Mouse (Mus musculus) CH12F3 (cell line): ENCODE results near the gene Ip6k3.

Experiments used
- in situ Hi-C: fragments of 300-500 bp; cut with MboI; formaldehyde crosslinking; loops from 2 replicates; pipeline ENCODE4 v1.14.3; 2020; ENCODE audit warnings: low sequenced_read_pairs

Gene Ip6k3

DNA sequence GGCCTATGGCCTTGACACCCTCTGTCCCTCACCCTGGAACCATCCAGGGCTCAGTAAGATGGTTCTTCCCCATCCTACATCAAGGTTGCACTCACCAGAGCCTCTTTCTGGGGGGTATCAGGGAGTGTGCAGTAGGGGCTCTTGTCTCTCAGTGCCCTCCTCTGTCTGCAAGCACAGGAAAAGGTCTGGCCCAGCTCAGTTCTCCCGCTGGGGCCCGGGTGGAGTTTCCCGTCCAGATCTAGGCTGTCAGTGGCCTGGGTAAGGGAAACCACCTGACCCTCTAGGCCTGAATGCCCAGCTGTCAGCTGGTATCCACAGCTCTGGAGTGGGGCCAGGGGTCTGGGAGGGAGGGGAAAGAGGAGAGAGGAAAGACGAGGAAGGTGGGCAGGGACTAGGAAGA is at the start of gene Ip6k3:
Gene Ip6k3, minus strand, starts transcription at position 251 of the 400 bp plus-strand sequence.
- in situ Hi-C loops, result no loop called here

GRCm38 (mm10) chr17:27212768-27213525 is 45.4 kb upstream of the Ip6k3 start:
- in situ Hi-C loops, result no loop called here

DNA sequence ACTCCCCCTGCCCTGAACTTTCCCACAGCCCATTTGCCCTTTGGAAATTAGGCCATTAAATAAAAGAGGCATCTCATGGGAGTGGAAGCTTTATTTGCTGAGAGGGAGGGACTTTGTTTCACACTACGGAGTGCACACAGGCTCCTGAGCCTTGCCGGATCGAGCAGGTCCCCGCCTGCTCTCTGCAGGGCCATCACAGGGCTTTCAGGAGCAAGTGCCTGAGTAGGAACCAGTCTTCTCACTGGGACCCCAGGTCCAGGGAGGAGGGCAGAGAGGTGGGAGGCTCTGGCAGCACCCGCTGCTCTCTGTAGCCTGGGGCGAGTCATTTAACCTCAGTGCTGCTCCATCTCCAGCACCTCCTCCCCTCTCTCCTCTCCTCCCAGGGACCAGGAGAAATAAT is 44.4 kb upstream of the Ip6k3 start:
- in situ Hi-C loops, result no loop called here

GRCm38 (mm10) chr17:27207113-27207707 is 39.6 kb upstream of the Ip6k3 start:
- in situ Hi-C loops, result no loop called here

DNA sequence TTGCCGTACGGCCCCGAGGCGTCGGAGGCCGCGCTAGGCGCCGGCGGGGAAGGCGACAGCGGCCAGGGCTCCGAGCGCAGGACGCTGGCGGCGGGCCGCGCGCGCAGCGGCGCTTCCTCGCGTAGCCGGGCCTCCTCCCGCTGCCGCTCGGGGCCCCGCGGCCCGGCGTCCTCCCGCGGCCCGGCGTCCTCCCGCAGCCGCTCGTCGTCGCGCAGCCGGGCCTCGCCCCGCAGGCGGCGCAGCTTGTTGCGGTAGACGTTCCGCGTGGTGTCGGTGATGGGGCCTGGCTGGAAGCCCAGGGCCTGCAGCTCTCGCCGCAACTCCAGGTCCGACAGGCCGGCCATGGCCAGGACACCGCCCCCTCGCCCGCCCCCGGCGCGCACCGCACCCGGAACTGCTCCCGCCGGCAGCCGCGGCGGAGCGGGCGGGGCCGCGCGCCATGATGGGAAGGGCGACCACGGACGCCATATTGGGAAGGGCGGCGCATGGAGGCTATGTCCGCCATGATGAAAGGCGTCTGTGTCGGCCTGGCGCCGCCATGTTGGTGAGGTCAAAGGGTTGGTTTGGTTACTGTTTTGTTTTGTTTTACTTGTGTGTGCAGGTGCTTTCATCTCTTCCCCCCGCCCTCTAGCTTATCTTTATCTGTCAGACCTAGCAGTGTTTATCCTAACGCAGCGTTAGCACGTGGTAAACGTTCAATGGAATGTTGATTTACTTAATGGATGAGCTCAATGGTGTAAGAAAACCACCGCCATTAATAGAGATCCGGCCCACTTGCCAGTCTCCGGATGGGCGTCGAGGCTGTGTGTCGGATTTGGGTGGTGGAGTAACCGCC is 36.7 kb upstream of the Ip6k3 start, which contains the start of gene Lemd2:
Gene Lemd2, minus strand, starts transcription at position 395 of the 835 bp plus-strand sequence.
- in situ Hi-C loops, result no loop called here

DNA sequence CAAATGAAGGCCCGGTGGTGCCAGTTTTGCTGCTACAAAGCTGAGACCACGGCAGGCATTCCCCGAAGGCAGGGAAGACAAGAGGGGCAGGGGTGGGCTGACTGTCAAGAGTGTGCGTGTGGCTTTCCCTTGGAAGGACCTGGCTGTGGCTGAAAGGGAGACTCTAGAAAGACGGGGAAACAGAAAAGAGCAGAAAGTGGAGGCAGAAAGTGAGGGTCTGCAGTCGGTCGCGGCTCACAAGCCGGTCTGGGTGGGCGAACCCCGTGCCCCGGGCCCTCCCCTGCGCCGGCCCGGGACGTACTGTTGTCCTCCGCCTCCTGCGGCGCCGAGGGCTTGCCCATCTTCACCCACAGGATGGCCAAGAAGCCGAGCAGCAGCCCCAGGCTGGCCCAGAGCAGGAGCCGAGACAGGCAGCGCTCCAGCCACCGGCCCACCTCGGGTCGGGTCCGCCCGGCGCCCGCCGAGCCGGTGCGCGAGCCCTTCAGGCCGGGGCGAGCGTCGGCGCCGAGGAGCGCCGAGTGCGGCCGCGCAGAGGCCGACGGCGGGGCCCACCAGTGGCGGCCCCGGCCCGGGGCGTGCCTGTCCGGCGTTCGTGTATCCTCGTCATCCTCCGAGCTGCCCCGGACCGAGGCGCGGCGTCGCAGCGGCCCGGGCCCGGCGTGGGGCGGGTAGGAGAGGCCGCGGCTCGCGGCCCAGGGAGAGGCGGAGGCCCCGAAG is 35.9 kb upstream of the Ip6k3 start:
- in situ Hi-C loops, result no loop called here

GRCm38 (mm10) chr17:27202919-27203357 is 35.3 kb upstream of the Ip6k3 start:
- in situ Hi-C loops, result no loop called here

- in situ Hi-C loops, result no loop called here
These were observed 34.4 kb upstream of the Ip6k3 start for GRCm38 (mm10) chr17:27201981-27202380.

DNA sequence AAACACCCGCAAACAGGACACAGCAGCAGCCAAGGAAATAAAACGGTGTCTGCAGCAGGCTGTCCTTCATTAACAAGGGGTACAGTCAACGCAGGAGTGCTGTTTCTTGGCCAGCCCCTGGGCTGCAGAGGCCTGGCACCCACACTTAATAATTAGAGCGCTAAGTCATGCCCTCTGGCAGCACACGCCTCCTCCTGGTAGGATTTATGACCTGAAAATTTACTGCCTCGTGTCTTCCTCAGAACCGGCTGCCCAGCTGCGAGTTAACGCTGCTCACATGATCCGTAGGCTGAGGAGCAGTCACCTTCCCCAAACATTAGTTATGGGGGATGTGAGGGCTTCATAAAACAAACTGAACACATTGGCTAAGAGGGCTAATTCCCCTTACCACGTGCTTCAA is 33.2 kb upstream of the Ip6k3 start:
- in situ Hi-C loops, result no loop called here

GRCm38 (mm10) chr17:27199864-27200263 is 32.3 kb upstream of the Ip6k3 start:
- in situ Hi-C loops, result no loop called here

DNA sequence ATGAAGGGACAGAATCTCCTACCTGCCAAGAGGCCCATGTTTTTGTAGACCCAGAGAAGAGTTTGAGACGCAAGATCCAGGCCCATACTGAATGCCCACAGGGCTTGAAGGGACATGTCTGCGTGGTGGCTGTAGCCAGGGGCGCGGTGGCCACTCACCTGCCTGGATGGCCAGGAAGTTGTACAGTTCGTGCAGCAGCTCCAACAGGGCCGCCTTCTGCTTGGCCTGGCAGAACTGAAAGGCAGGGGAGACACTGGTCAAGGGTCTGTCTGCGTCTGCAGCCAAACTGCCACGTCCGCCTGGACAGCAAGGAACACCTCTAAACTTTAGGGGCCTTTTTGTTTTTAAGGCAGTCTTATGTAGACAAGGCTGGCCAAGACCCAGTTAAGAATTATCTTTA is 31.6 kb upstream of the Ip6k3 start:
- in situ Hi-C loops, result no loop called here

GRCm38 (mm10) chr17:27196206-27196605 is 28.6 kb upstream of the Ip6k3 start:
- in situ Hi-C loops, result no loop called here

DNA sequence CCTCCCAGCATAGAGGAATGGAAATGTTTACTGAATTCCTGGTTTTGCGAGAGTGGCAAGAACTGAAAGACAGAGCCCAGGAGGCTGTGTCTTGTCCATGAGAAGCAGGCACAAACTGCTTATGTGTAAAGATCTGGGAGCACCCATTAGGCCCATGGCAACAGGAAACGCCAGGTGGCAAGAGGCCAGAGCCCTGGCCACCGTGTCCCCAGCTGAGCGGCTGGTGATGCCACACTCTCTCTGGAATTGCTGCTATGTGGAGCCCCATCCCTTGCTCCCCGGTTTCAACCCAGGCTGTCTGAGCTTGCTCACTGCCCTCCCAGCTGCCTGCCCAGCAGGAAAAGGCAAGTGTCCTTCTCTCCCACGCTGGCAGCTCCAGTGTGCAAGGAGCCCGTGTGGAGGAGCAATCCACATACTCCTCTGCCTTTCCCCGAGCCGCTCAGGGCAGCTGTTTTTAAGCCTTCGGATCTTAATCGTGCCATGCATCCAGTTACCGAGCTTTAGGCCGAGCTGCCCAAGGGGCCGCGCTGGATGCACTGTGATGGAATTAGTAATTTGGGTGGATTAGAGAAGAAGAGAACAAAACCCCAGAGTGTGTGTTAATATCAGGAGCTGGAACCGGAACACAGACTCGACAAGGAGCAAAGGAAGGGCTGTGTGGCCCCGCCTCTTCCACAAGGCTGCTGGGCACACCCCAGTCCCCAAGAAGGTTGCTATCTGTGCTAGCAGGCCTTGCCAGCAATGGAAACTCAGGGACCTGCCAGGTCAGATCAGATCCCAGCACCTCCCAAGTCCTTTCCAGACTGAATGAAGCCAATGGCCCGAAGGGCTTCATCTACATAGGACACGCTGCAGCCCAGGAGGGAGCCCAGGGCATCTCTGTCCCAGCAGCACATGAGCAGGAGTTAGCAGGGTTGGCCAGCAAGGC is 26.9 kb upstream of the Ip6k3 start:
- in situ Hi-C loops, result no loop called here

DNA sequence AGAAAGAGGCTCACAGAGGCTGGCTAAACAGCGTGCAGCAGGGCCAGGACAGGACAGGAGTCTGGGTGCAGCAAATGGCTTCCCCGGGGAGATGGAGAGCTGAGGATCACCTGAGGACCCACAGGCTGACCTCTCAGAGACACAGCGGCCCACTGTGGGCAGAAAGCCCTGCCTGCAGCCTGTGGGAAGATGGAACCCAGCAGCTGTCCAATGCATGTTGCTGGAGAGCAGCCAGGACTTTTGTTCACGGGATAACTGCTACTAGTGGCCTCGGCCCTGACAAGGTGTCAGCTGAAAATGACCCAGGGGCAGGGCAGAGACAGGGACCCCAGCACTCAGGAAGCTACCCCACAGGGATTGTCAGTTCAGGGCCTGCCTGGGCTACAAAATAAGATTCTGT is 24.2 kb upstream of the Ip6k3 start:
- in situ Hi-C loops, result no loop called here

DNA sequence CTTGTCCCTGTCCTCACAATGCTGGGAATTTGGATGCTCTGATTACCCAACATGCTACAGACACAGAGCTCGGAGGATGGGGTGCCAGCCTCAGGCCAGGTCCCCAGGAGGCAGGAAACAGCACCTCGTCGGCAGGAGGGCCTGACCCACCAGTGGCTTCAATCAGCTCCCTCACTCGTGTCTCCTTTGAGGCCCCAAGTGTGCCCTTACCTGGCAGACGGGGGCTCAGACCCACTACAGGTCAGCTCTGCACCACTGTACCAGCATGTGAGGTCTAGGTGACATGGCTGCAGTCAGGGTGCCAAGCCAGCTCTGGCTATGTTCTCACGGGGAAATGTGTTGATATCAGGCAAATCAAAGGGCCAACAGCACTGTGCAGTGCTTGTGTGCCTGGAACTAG is 23.6 kb upstream of the Ip6k3 start:
- in situ Hi-C loops, result no loop called here

DNA sequence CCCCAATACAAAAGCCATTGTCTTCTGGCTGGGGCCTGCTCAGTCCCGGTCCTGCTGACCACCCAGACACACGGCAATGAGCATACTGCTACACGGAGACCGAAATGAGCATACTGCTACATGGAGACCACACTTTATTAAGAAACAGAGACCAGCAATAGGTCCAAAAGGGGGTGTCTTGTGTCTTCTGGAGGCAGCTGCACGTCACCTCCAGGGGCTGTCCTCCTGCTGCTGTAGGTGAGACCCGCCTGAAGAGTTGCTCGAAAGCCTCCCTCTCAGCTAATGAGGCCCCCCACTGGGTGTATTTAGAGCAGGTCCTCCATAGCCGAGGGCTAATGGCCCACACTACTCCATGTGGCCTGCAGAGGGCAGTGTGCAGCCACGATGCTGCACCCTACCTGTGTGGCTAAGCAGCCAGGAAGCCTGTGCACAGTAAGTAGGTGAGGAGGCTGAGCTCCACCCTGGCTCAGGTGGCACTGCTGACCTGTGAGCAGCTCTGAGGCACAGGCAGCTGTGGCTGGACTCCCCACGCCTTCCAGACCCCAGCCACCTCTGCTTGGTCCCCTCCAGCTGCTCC is 22.1 kb upstream of the Ip6k3 start:
- in situ Hi-C loops, result loop anchor here (10.0 kb wide), 1 partner anchor 325 kb away; no protein-coding TSS in a partner anchor

DNA sequence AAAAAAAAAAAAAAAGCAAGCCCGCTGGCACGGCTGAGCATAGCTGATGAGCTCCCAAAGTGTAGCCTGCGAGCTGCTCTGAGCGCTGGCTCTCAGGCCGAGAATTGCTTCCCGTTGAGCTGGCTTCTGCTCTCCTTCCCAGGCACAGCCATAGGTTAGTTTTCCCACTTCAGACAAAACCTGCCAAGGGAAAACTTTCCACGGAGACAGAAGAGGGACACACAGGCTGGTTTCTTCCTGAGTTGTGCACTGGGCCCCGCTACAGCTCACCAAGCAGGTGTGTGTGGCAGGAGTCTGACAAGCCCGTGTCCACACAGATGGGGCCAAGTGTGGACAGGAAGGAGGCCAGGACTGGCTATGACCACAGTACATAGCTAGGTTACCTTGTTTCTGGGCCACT is 21.3 kb upstream of the Ip6k3 start:
- in situ Hi-C loops, result loop anchor here (10.0 kb wide), 1 partner anchor 326 kb away; no protein-coding TSS in a partner anchor

DNA sequence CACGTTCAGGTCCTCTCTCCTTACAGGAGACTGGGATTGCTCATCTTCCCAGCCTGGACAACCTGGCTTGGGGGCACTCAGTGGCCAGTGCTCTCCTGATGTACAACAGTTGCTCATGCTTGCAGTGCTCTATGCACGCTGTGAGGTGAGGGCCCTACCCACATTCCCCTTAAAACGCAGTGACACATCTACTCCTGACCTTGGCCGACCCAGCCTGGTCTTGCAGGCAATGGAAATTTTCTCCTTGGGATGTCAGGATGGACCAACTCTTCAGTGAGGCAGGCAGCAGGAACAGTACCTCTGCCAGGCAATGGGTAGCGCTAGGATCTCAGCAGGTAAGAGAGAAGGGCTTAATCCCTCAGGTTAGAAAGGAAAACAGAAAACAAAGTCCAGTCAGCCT is 19.5 kb upstream of the Ip6k3 start:
- in situ Hi-C loops, result loop anchor here (10.0 kb wide), 1 partner anchor 328 kb away; no protein-coding TSS in a partner anchor

- in situ Hi-C loops, result loop anchor here (10.0 kb wide), 1 partner anchor 329 kb away; no protein-coding TSS in a partner anchor
These were observed 18.5 kb upstream of the Ip6k3 start for GRCm38 (mm10) chr17:27186068-27186467.
